Mouse (Mus musculus): ENCODE measurements at regions not wholly inside any gene's neighbourhood (a gene's known extent, or its start where the extent isn't known, plus 50 kb on each side); places are given as distances from the start of the nearest gene placed in this dataset.

GRCm38 (mm10) chr15:38129330-38129729, 704.0 kb downstream of the 4930447A16Rik start:
- no peak for TF ChIP-seq POU5F1 (IDR thresholded peaks at IDR 0.05; ENCODE audit: borderline replicate concordance, low read length)
- TF ChIP-seq CTCF (conservative IDR thresholded peaks at IDR 0.05; ENCODE audit: low read length) = no peak
